Mouse (Mus musculus) bone marrow, adult 2 months (tissue): ENCODE results near the gene Vmn1r1.

ENCODE experiments used
- CTCF ChIP-seq: fragments of 200-500 bp; IDR thresholded peaks from 2 replicates; pipeline ENCODE4 v1.5.1; 2011; ENCODE audit warnings: low read length, control low read depth; ENCODE audit not compliant: control insufficient read depth, insufficient read depth
- POLR2A ChIP-seq: fragments of 200-500 bp; IDR thresholded peaks from 2 replicates; pipeline ENCODE4 v1.6.1; 2011; ENCODE audit warnings: low read depth, mild to moderate bottlenecking, control low read depth, low read length, borderline replicate concordance; ENCODE audit not compliant: control insufficient read depth

- TF ChIP-seq POLR2A: no peak
- TF ChIP-seq CTCF: no peak
These were observed 26.8 kb downstream of the Vmn1r1 start for GRCm38 (mm10) chr1:182137204-182138125.
